Mouse (Mus musculus) forebrain, embryonic 16.5 days (tissue): Measurements from ENCODE around the gene Heatr6. TPM values are rescaled to one million over a fixed set of nuclear protein-coding genes. Genes with fewer than 3 reads are reported as not detected.

ENCODE experiments used
- ATAC-seq: fragments of 200-750 bp; cut with Nextera tagmentation; 2 replicates; pipeline ENCODE4 v1.8.0; 2017; ENCODE audit warnings: mild to moderate bottlenecking, moderate library complexity
- H3K27ac ChIP-seq: fragments of 300-500 bp; sonication (generic); 2 replicates; pipeline ENCODE4 v1.5.1; 2014; ENCODE audit warnings: low read length, control low read depth
- H3K27me3 ChIP-seq: fragments of 300-500 bp; sonication (generic); replicated peaks from 2 replicates; pipeline ENCODE4 v1.6.1; 2014; ENCODE audit warnings: low read length; ENCODE audit not compliant: control insufficient read depth, insufficient read depth
- H3K36me3 ChIP-seq: fragments of 300-500 bp; sonication (generic); 2 replicates; pipeline ENCODE4 v1.6.1; 2014; ENCODE audit not compliant: control insufficient read depth, insufficient read depth
- H3K4me1 ChIP-seq: fragments of 300-500 bp; sonication (generic); replicated peaks from 2 replicates; pipeline ENCODE4 v1.6.1; 2014; ENCODE audit warnings: low read length; ENCODE audit not compliant: control insufficient read depth, insufficient read depth
- H3K4me2 ChIP-seq: fragments of 300-500 bp; sonication (generic); 2 replicates; pipeline ENCODE4 v1.6.1; 2014; ENCODE audit warnings: mild to moderate bottlenecking, low read length, control low read depth
- H3K4me3 ChIP-seq: fragments of 300-500 bp; sonication (generic); replicated peaks from 2 replicates; pipeline ENCODE4 v1.5.1; 2014; ENCODE audit warnings: mild to moderate bottlenecking, low read length, control low read depth
- H3K9ac ChIP-seq: fragments of 300-500 bp; sonication (generic); replicated peaks from 2 replicates; pipeline ENCODE4 v1.6.1; 2014; ENCODE audit warnings: low read depth, low read length, control low read depth
- H3K9me3 ChIP-seq: fragments of 300-500 bp; sonication (generic); 2 replicates; pipeline ENCODE4 v1.6.1; 2016; ENCODE audit warnings: low read length; ENCODE audit not compliant: control insufficient read depth
- WGBS: fragments of 180-500 bp; shearing (Covaris S2); extraction: QIAGEN DNeasy Blood & Tissue Kit; methylation state at CpG from one replicate; pipeline ENCODE4 v1.1.7; 2014; 5-methylcytosine and 5-hydroxymethylcytosine counted together
- polyA plus RNA-seq: library from polyadenylated mRNA; unstranded; fragments of >200 nt; fragmentation: Nextera tagmentation; extraction: Ambion mirVana; gene quantifications from 2 replicates; pipeline ENCODE4 v1.2.1, GENCODE M21; 2015

Gene Heatr6
- polyA plus RNA-seq, 1 experiment from 2014 or later, result 41.0 TPM

- no peak overlapping the region for H3K4me3 ChIP-seq
- H3K9ac ChIP-seq, result no peak overlapping the region
- H3K27me3 ChIP-seq, result no peaks in the 10 kb centered on the region
- ATAC-seq, result no peak
- H3K9me3 ChIP-seq, result no peaks in the 10 kb centered on the region
- 78% methylated on average over 8 of the region's 8 CpGs for WGBS
- no peaks in the 10 kb centered on the region for H3K4me1 ChIP-seq
- no peak overlapping the region for H3K27ac ChIP-seq
- no peak overlapping the region for H3K4me2 ChIP-seq
- H3K36me3 ChIP-seq, result no peaks in the 10 kb centered on the region
Observed at GRCm38 (mm10) chr11:83810441-83810840, 56.9 kb downstream of the Heatr6 start.

- WGBS, result 80% methylated on average over 5 of the region's 5 CpGs
- Histone ChIP-seq H3K4me3 (no peak overlapping the region), H3K36me3 (no peaks in the 10 kb centered on the region), H3K4me2 (no peak overlapping the region), H3K9me3 (no peaks in the 10 kb centered on the region), H3K27me3 (no peaks in the 10 kb centered on the region), H3K4me1 (no peaks in the 10 kb centered on the region), H3K9ac (no peak overlapping the region), H3K27ac (no peak overlapping the region)
- ATAC-seq, result no peak
Observed at GRCm38 (mm10) chr11:83815191-83815590, 61.7 kb downstream of the Heatr6 start.

- Histone ChIP-seq H3K9ac (no peak overlapping the region), H3K27me3 (no peaks in the 10 kb centered on the region), H3K36me3 (no peaks in the 10 kb centered on the region), H3K9me3 (no peaks in the 10 kb centered on the region), H3K4me2 (no peak overlapping the region), H3K4me3 (no peak overlapping the region), H3K27ac (no peak overlapping the region), H3K4me1 (no peaks in the 10 kb centered on the region)
- no peak for ATAC-seq
- WGBS, result 10% methylated on average over 9 of the region's 9 CpGs
Observed at GRCm38 (mm10) chr11:83815628-83816027, 62.1 kb downstream of the Heatr6 start.

- WGBS, result 48% methylated on average over 6 of the region's 6 CpGs
- Histone ChIP-seq H3K4me2 (no peak overlapping the region), H3K36me3 (no peaks in the 10 kb centered on the region), H3K9me3 (no peaks in the 10 kb centered on the region), H3K27me3 (no peaks in the 10 kb centered on the region), H3K4me3 (no peak overlapping the region), H3K9ac (no peak overlapping the region), H3K4me1 (no peaks in the 10 kb centered on the region), H3K27ac (no peak overlapping the region)
- no peak for ATAC-seq
Observed at GRCm38 (mm10) chr11:83817048-83817447, 63.6 kb downstream of the Heatr6 start.

GRCm38 (mm10) chr11:83817994-83818393, 64.5 kb downstream of the Heatr6 start:
- Histone ChIP-seq H3K27ac (no peak overlapping the region), H3K9ac (no peak overlapping the region), H3K4me1 (no peaks in the 10 kb centered on the region), H3K4me2 (no peak overlapping the region), H3K27me3 (no peaks in the 10 kb centered on the region), H3K4me3 (no peak overlapping the region), H3K36me3 (no peaks in the 10 kb centered on the region), H3K9me3 (no peaks in the 10 kb centered on the region)
- no peak for ATAC-seq
- 82% methylated on average over 4 of the region's 4 CpGs for WGBS

- Histone ChIP-seq H3K4me2 (no peak overlapping the region), H3K9ac (no peak overlapping the region), H3K4me3 (no peak overlapping the region), H3K36me3 (no peaks in the 10 kb centered on the region), H3K9me3 (no peaks in the 10 kb centered on the region), H3K27me3 (no peaks in the 10 kb centered on the region), H3K27ac (no peak overlapping the region), H3K4me1 (no peaks in the 10 kb centered on the region)
- no peak for ATAC-seq
- WGBS, result 69% methylated on average over 9 of the region's 9 CpGs
Observed at GRCm38 (mm10) chr11:83818591-83819127, 65.2 kb downstream of the Heatr6 start.

GRCm38 (mm10) chr11:83819806-83820483, 66.4 kb downstream of the Heatr6 start:
- no peak overlapping the region for H3K27ac ChIP-seq
- no peak overlapping the region for H3K9ac ChIP-seq
- no peaks in the 10 kb centered on the region for H3K36me3 ChIP-seq
- no peaks in the 10 kb centered on the region for H3K9me3 ChIP-seq
- no peak overlapping the region for H3K4me3 ChIP-seq
- H3K4me2 ChIP-seq, result no peak overlapping the region
- whole genome bisulfite sequencing, result 39% methylated on average over 10 of the region's 10 CpGs
- ATAC-seq, result no peak
- H3K27me3 ChIP-seq, result no peaks in the 10 kb centered on the region
- no peaks in the 10 kb centered on the region for H3K4me1 ChIP-seq

GRCm38 (mm10) chr11:83826142-83826541, 72.6 kb downstream of the Heatr6 start:
- Histone ChIP-seq H3K27ac (no peak overlapping the region), H3K27me3 (no peaks in the 10 kb centered on the region), H3K4me2 (no peak overlapping the region), H3K36me3 (no peaks in the 10 kb centered on the region), H3K4me1 (no peaks in the 10 kb centered on the region), H3K9me3 (no peaks in the 10 kb centered on the region), H3K4me3 (no peak overlapping the region), H3K9ac (no peak overlapping the region)
- WGBS, result 95% methylated on average over 3 of the region's 3 CpGs
- ATAC-seq, result no peak

- 81% methylated on average over 8 of the region's 8 CpGs for WGBS
- no peak overlapping the region for H3K27ac ChIP-seq
- H3K9me3 ChIP-seq, result no peaks in the 10 kb centered on the region
- no peak overlapping the region for H3K4me3 ChIP-seq
- no peaks in the 10 kb centered on the region for H3K27me3 ChIP-seq
- H3K4me1 ChIP-seq, result no peaks in the 10 kb centered on the region
- no peak overlapping the region for H3K4me2 ChIP-seq
- no peak overlapping the region for H3K9ac ChIP-seq
- ATAC-seq, result no peak
- no peaks in the 10 kb centered on the region for H3K36me3 ChIP-seq
Observed at GRCm38 (mm10) chr11:83828553-83829142, 75.2 kb downstream of the Heatr6 start.
